Comparison of ENCODE assay signal across 11 mouse cellular contexts in the genomic region with DNA sequence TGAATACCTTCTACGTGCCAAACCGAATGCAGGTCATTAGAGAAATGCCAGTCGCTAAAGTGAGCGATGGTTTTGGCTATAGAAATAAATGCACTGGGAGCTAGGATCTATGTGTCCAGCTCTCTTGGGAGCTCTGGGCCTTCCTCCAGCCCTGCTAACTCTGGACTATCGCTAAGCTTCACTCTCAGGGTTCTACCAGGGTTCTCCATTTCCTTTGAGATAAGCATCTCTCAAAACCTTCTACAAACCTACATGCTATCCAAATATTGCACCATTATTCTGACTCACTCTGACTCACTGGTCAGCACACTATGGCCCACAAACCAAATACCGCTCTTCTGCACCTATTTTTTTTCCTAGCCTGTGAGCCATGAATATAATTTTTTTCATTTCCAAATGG.
"Had no signal": no experiment of that assay in that cellular context is flagged by ENCODE, and none has a peak within 500 bp of the region (broad histone marks: within the 10 kb centered on the region; RNA-seq: fewer than 3 reads in every experiment).

No protein-coding gene starts in this region.

- DNase-seq: kidney, adult 9 months; kidney, postnatal 14 days; layer of hippocampus, adult 9-11 months; layer of hippocampus, postnatal 36 days; liver, embryonic 13.5 days; lung, adult 2 months; lung, postnatal 14 days; lung, postnatal 4 days; thymus, adult 2 months; thymus, postnatal 14 days; thymus, postnatal 4 days had no signal
